Mouse (Mus musculus): ENCODE measurements around the gene Atrnl1. TPM values are rescaled to one million over a fixed set of nuclear protein-coding genes. Genes with fewer than 3 reads are reported as not detected.

Gene Atrnl1
- polyA plus RNA-seq, 1 experiment from 2014 or later = 2.6 TPM

GRCm38 (mm10) chr19:57814291-57814690 is 203.5 kb downstream of the Atrnl1 start:
- H3K27me3 ChIP-seq (ENCODE audit: control insufficient read depth, insufficient read depth, low read length) = no peaks in the 10 kb centered on the region
- no peak for ATAC-seq (replicated peaks; ENCODE audit: extremely low read depth, insufficient read depth, low FRiP score)
- H3K9ac ChIP-seq (ENCODE audit: low read length) = no peak overlapping the region
- peaks cover 6% of the 10 kb centered on the region for H3K4me1 ChIP-seq (ENCODE audit: control insufficient read depth, insufficient read depth, low read length)
- no peaks in the 10 kb centered on the region for H3K36me3 ChIP-seq (ENCODE audit: control insufficient read depth, insufficient read depth)
- H3K4me3 ChIP-seq (ENCODE audit: low read length) = no peak overlapping the region
- WGBS = 73% methylated on average over 6 of the region's 6 CpGs
- H3K9me3 ChIP-seq (replicated peaks; ENCODE audit: control insufficient read depth, low read length) = no peaks in the 10 kb centered on the region
- no peak overlapping the region for H3K4me2 ChIP-seq (ENCODE audit: low read depth, low read length)
- no peak overlapping the region for H3K27ac ChIP-seq (ENCODE audit: low read length)

GRCm38 (mm10) chr19:57816221-57816996 is 205.6 kb downstream of the Atrnl1 start:
- 90% methylated on average over 17 of the region's 17 CpGs for WGBS
- no peak for ATAC-seq (replicated peaks; ENCODE audit: extremely low read depth, insufficient read depth, low FRiP score)

DNA sequence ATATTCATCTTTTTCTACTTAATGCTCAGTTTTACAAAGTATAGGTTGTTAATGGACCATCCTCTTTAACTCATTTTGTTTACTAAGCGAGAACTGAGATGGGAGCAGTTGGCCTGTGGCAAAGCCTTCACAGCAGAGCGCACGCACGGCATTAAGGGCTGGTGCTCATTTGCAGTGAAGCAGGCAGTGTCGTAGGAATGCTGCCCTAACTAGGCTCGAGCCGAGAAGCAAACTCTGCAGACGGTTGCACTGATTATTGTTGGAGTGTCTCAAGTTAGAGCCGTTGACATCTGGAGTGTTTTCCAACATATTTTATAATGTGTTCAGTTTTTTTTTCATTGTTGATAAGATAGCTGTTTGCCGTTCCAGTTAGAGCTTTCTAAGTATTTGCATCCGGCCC is 206.9 kb downstream of the Atrnl1 start:
- 27% methylated on average over 11 of the region's 11 CpGs for WGBS
- peak; percentile 45; the same call in 1 of the 2 replicates for ATAC-seq (replicated peaks; ENCODE audit: extremely low read depth, insufficient read depth, low FRiP score)
- H3K4me3 ChIP-seq (ENCODE audit: low read length) = no peak overlapping the region

More at GRCm38 (mm10) chr19:57816221-57816996, 205.6 kb downstream of the Atrnl1 start:
- Histone ChIP-seq H3K27ac (ENCODE audit: low read length) (no peak overlapping the region), H3K36me3 (ENCODE audit: control insufficient read depth, insufficient read depth) (no peaks in the 10 kb centered on the region), H3K4me3 (ENCODE audit: low read length) (no peak overlapping the region), H3K4me2 (ENCODE audit: low read depth, low read length) (no peak overlapping the region), H3K4me1 (ENCODE audit: control insufficient read depth, insufficient read depth, low read length) (peaks cover 6% of the 10 kb centered on the region), H3K9me3 (replicated peaks; ENCODE audit: control insufficient read depth, low read length) (no peaks in the 10 kb centered on the region; the same call in 1 of the 2 replicates), H3K27me3 (ENCODE audit: control insufficient read depth, insufficient read depth, low read length) (no peaks in the 10 kb centered on the region), H3K9ac (ENCODE audit: low read length) (no peak overlapping the region)

DNA sequence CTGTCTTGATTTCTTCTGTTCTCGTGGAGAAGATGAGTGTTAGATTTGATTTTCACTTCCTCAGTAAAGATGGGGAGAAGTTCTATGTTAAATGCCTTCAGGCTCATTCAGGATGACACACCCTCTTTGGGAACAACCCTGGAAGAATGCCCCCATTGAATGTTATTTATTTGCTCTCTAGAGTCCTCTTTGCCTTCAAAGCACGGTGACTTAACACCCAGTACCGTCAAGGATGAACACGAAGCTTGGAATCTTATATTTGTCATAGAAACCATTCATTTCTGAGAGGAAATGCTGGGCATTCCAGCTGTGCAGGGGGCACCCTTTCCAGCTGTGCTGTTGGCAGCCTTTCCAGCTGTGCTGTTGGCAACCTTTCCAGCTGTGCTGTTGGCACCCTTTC is 212.6 kb downstream of the Atrnl1 start:
- no peak overlapping the region for H3K4me3 ChIP-seq (ENCODE audit: low read length)
- H3K27me3 ChIP-seq (ENCODE audit: control insufficient read depth, insufficient read depth, low read length) = no peaks in the 10 kb centered on the region
- no peaks in the 10 kb centered on the region; the same call in 1 of the 2 replicates for H3K9me3 ChIP-seq (replicated peaks; ENCODE audit: control insufficient read depth, low read length)
- H3K9ac ChIP-seq (ENCODE audit: low read length) = no peak overlapping the region
- H3K4me2 ChIP-seq (ENCODE audit: low read depth, low read length) = no peak overlapping the region
- peaks cover 2% of the 10 kb centered on the region; the same call in 1 of the 2 replicates for H3K36me3 ChIP-seq (ENCODE audit: control insufficient read depth, insufficient read depth)
- no peak for ATAC-seq (replicated peaks; ENCODE audit: extremely low read depth, insufficient read depth, low FRiP score)
- H3K27ac ChIP-seq (ENCODE audit: low read length) = no peak overlapping the region
- 81% methylated on average over 4 of the region's 4 CpGs for WGBS
- H3K4me1 ChIP-seq (ENCODE audit: control insufficient read depth, insufficient read depth, low read length) = no peaks in the 10 kb centered on the region

More for the DNA sequence above, 206.9 kb downstream of the Atrnl1 start:
- no peak overlapping the region for H3K9ac ChIP-seq (ENCODE audit: low read length)
- H3K27me3 ChIP-seq (ENCODE audit: control insufficient read depth, insufficient read depth, low read length) = no peaks in the 10 kb centered on the region
- peaks cover 6% of the 10 kb centered on the region for H3K4me1 ChIP-seq (ENCODE audit: control insufficient read depth, insufficient read depth, low read length)
- no peak overlapping the region for H3K4me2 ChIP-seq (ENCODE audit: low read depth, low read length)
- no peak overlapping the region for H3K27ac ChIP-seq (ENCODE audit: low read length)
- H3K36me3 ChIP-seq (ENCODE audit: control insufficient read depth, insufficient read depth) = no peaks in the 10 kb centered on the region
- H3K9me3 ChIP-seq (replicated peaks; ENCODE audit: control insufficient read depth, low read length) = no peaks in the 10 kb centered on the region; the same call in 1 of the 2 replicates

DNA sequence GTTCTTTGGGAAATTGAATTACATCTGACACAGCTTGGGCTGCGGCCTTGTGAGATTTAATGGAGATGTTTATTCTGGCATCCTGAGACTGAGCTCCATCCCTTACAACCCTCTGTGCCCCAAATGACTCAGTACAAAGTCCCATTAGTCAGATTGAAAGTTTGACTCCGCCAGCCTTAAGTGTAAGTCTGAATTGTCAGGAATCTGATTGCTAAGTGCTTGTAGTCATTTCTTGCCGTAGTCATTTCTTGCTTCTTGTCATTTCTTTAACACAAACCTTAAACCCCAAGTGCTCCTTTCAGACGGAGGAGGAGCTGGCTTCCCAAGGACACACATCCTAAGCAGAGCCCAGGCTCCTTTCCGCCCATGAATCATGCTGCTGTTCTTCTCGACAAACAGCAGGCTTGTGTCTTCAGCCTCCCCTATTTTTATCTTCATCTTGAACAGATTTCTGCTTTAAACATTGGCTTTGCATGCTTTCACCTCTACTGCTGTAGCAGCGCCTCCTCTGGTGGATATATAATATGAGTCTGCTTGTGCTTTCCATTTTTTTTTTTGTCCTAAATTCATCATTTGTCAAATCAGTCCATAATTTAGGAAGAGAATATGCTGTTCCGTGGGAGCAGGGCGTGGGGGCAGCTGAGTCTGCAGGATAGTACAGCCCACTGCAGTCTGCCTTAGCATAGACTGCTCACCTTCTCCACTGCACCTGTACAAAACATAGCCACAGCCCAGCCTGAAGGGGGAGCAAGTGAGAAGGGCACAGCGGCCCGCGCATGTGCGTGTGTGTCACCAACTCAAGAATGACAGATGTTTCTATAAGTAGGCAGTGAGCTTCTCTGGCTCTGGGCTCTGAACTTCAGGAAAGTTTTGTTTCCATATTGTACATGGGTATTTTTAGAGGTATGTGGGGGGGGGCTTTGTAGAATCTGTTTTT is 214.7 kb downstream of the Atrnl1 start:
- H3K27ac ChIP-seq (ENCODE audit: low read length) = no peak overlapping the region
- H3K9me3 ChIP-seq (replicated peaks; ENCODE audit: control insufficient read depth, low read length) = no peaks in the 10 kb centered on the region; the same call in 1 of the 2 replicates
- peaks cover 2% of the 10 kb centered on the region; the same call in 1 of the 2 replicates for H3K36me3 ChIP-seq (ENCODE audit: control insufficient read depth, insufficient read depth)
- H3K4me1 ChIP-seq (ENCODE audit: control insufficient read depth, insufficient read depth, low read length) = no peaks in the 10 kb centered on the region
- no peak overlapping the region for H3K4me2 ChIP-seq (ENCODE audit: low read depth, low read length)
- H3K9ac ChIP-seq (ENCODE audit: low read length) = no peak overlapping the region
- 73% methylated on average over 13 of the region's 13 CpGs for WGBS
- no peak for ATAC-seq (replicated peaks; ENCODE audit: extremely low read depth, insufficient read depth, low FRiP score)
- H3K4me3 ChIP-seq (ENCODE audit: low read length) = no peak overlapping the region
- H3K27me3 ChIP-seq (ENCODE audit: control insufficient read depth, insufficient read depth, low read length) = no peaks in the 10 kb centered on the region

DNA sequence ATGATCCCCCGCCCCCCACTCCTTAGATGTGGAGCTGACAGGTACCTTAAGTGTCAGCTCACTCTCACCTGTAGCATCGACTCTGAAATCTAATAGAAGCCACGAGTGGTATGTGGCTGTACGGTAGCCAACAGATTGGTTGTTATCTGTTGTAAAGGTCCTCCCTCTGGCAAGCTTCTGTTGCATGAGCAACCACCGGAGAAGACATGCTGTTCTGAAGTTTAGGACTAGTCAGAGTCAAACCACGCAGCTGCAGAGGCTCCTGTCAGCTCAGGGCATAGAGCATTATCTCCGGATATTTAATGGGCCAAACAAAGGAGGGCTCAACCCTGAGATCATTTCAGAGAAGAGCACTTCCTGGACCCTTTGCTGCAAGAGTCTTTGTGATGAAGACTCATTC is 222.2 kb downstream of the Atrnl1 start:
- H3K36me3 ChIP-seq (ENCODE audit: control insufficient read depth, insufficient read depth) = no peaks in the 10 kb centered on the region

GRCm38 (mm10) chr19:57837882-57838281 is 227.0 kb downstream of the Atrnl1 start:
- H3K4me1 ChIP-seq (ENCODE audit: control insufficient read depth, insufficient read depth, low read length) = no peaks in the 10 kb centered on the region
- H3K36me3 ChIP-seq (ENCODE audit: control insufficient read depth, insufficient read depth) = no peaks in the 10 kb centered on the region
- 75% methylated on average over 6 of the region's 6 CpGs for WGBS
- ATAC-seq (replicated peaks; ENCODE audit: extremely low read depth, insufficient read depth, low FRiP score) = no peak
- no peak overlapping the region for H3K4me3 ChIP-seq (ENCODE audit: low read length)
- H3K9ac ChIP-seq (ENCODE audit: low read length) = no peak overlapping the region
- H3K27ac ChIP-seq (ENCODE audit: low read length) = no peak overlapping the region
- no peaks in the 10 kb centered on the region for H3K27me3 ChIP-seq (ENCODE audit: control insufficient read depth, insufficient read depth, low read length)
- H3K4me2 ChIP-seq (ENCODE audit: low read depth, low read length) = no peak overlapping the region
- H3K9me3 ChIP-seq (replicated peaks; ENCODE audit: control insufficient read depth, low read length) = peaks cover 1% of the 10 kb centered on the region; the same call in 1 of the 2 replicates

More for the DNA sequence above, 222.2 kb downstream of the Atrnl1 start:
- H3K4me2 ChIP-seq (ENCODE audit: low read depth, low read length) = no peak overlapping the region
- H3K9me3 ChIP-seq (replicated peaks; ENCODE audit: control insufficient read depth, low read length) = no peaks in the 10 kb centered on the region
- H3K27ac ChIP-seq (ENCODE audit: low read length) = no peak overlapping the region
- 70% methylated on average over 7 of the region's 7 CpGs for WGBS
- H3K9ac ChIP-seq (ENCODE audit: low read length) = no peak overlapping the region
- no peak overlapping the region for H3K4me3 ChIP-seq (ENCODE audit: low read length)
- H3K27me3 ChIP-seq (ENCODE audit: control insufficient read depth, insufficient read depth, low read length) = no peaks in the 10 kb centered on the region
- no peak for ATAC-seq (replicated peaks; ENCODE audit: extremely low read depth, insufficient read depth, low FRiP score)
- H3K4me1 ChIP-seq (ENCODE audit: control insufficient read depth, insufficient read depth, low read length) = no peaks in the 10 kb centered on the region

- Histone ChIP-seq H3K27ac (ENCODE audit: low read length) (no peak overlapping the region), H3K27me3 (ENCODE audit: control insufficient read depth, insufficient read depth, low read length) (no peaks in the 10 kb centered on the region), H3K9ac (ENCODE audit: low read length) (no peak overlapping the region), H3K4me2 (ENCODE audit: low read depth, low read length) (no peak overlapping the region), H3K4me1 (ENCODE audit: control insufficient read depth, insufficient read depth, low read length) (no peaks in the 10 kb centered on the region), H3K9me3 (replicated peaks; ENCODE audit: control insufficient read depth, low read length) (peaks cover 6% of the 10 kb centered on the region; the same call in 1 of the 2 replicates), H3K4me3 (ENCODE audit: low read length) (no peak overlapping the region), H3K36me3 (ENCODE audit: control insufficient read depth, insufficient read depth) (peaks cover 5% of the 10 kb centered on the region; the same call in 1 of the 2 replicates)
- WGBS = 67% methylated on average over 9 of the region's 9 CpGs
- no peak for ATAC-seq (replicated peaks; ENCODE audit: extremely low read depth, insufficient read depth, low FRiP score)
These were observed 227.7 kb downstream of the Atrnl1 start for GRCm38 (mm10) chr19:57838546-57838945.
